Mouse (Mus musculus) ES-E14 (cell line): ENCODE data around the gene Myo1d. TPM values are rescaled to one million over a fixed set of nuclear protein-coding genes. Genes with fewer than 3 reads are reported as not detected.
A peak's percentile ranks its signal among the peaks of the same experiment; 100 is the strongest.

Experiments used
- DNase-seq: peaks from one replicate; pipeline ENCODE4 v3.0.0-alpha.2; 2013; ENCODE audit warnings: low read depth, low spot score
- H3K27ac ChIP-seq: 2 replicates; pipeline ENCODE4 v1.5.1; 2012; ENCODE audit warnings: low read depth, mild to moderate bottlenecking, low read length, moderate library complexity, mixed read lengths; ENCODE audit not compliant: poor library complexity, insufficient read depth, severe bottlenecking
- H3K36me3 ChIP-seq: 2 replicates; pipeline ENCODE4 v1.6.1; 2012; ENCODE audit warnings: mild to moderate bottlenecking, low read length, moderate library complexity, mixed read lengths; ENCODE audit not compliant: control insufficient read depth, poor library complexity, insufficient read depth, severe bottlenecking
- H3K4me1 ChIP-seq, 2 experiments: fragments of 150-350 bp in 1 of 2; sonication (generic) in 1 of 2; 2 replicates each; pipeline ENCODE4 v1.6.1; 2012; ENCODE audit warnings: low read length in 2 of 2, mild to moderate bottlenecking in 1 of 2, mixed read lengths in 1 of 2; ENCODE audit not compliant: control insufficient read depth in 2 of 2, insufficient read depth in 2 of 2, poor library complexity in 1 of 2
- H3K4me3 ChIP-seq, 2 experiments: fragments of 150-350 bp in 1 of 2; sonication (generic) in 1 of 2; 2 replicates each; pipeline ENCODE4 v1.5.1; 2012; ENCODE audit warnings: low read length in 2 of 2, low read depth in 1 of 2, mild to moderate bottlenecking in 1 of 2, mixed read lengths in 1 of 2; ENCODE audit not compliant: insufficient read depth in 1 of 2, poor library complexity in 1 of 2, severe bottlenecking in 1 of 2
- H3K9ac ChIP-seq: 2 replicates; pipeline ENCODE4 v1.6.1; 2012; ENCODE audit warnings: low read depth, mild to moderate bottlenecking, low read length, mixed read lengths; ENCODE audit not compliant: poor library complexity, insufficient read depth, severe bottlenecking
- H3K9me3 ChIP-seq: fragments of 150-350 bp; sonication (generic); 2 replicates; pipeline ENCODE4 v1.6.1; 2012; ENCODE audit warnings: low read depth, mild to moderate bottlenecking, low read length; ENCODE audit not compliant: control insufficient read depth, insufficient read depth
- CHD2 ChIP-seq: IDR thresholded peaks from 2 replicates; pipeline ENCODE4 v1.6.1; 2014; ENCODE audit warnings: mild to moderate bottlenecking, low read depth, low read length, inconsistent platforms
- HCFC1 ChIP-seq: IDR thresholded peaks from 2 replicates; pipeline ENCODE4 v1.6.1; 2012; ENCODE audit warnings: low read length, inconsistent platforms, borderline replicate concordance; ENCODE audit not compliant: insufficient read depth
- MAFK ChIP-seq: IDR thresholded peaks from 2 replicates; pipeline ENCODE4 v1.6.1; 2014; ENCODE audit warnings: mild to moderate bottlenecking, low read depth, low read length, inconsistent platforms; ENCODE audit not compliant: insufficient read depth
- ZC3H11A ChIP-seq: IDR thresholded peaks from 2 replicates; pipeline ENCODE4 v1.6.1; 2012; ENCODE audit warnings: low read depth, mild to moderate bottlenecking, inconsistent platforms, low read length, borderline replicate concordance
- ZNF384 ChIP-seq: IDR thresholded peaks from 2 replicates; pipeline ENCODE4 v1.6.1; 2012; ENCODE audit warnings: low read depth, low read length, inconsistent platforms
- in situ Hi-C, 2 experiments: fragments of 600-800 bp; cut with MboI; formaldehyde crosslinking; loops; one replicate each; pipeline ENCODE4 v1.15.1; 2025; ENCODE audit warnings: low sequenced_read_pairs in 2 of 2, inconsistent platforms in 1 of 2; ENCODE audit not compliant: unreplicated experiment in 2 of 2
- total RNA-seq: library from RNA; depleted of rRNA; stranded (reverse); fragments of 300-350 nt; gene quantifications from 2 replicates; pipeline ENCODE4 v1.2.3, GENCODE M21; 2012

Gene Myo1d
- total RNA-seq, 1 experiment, result 2.9 TPM

GRCm38 (mm10) chr11:80622233-80623037 is 157.4 kb downstream of the Myo1d start:
- no peak for DNase-seq
- no peaks in the 10 kb centered on the region for H3K36me3 ChIP-seq
- H3K9ac ChIP-seq, result no peak overlapping the region
- no peaks in the 10 kb centered on the region for H3K4me1 ChIP-seq
- in situ Hi-C loops, result no loop called here
- TF ChIP-seq ZNF384 (no peak), HCFC1 (no peak), MAFK (no peak), ZC3H11A (no peak), CHD2 (no peak)
- no peak overlapping the region for H3K27ac ChIP-seq
- no peak overlapping the region for H3K4me3 ChIP-seq
- H3K9me3 ChIP-seq, result no peaks in the 10 kb centered on the region

GRCm38 (mm10) chr11:80614949-80615725 is 164.7 kb downstream of the Myo1d start:
- Histone ChIP-seq H3K27ac (no peak overlapping the region), H3K4me1 (no peaks in the 10 kb centered on the region), H3K36me3 (no peaks in the 10 kb centered on the region), H3K9me3 (no peaks in the 10 kb centered on the region), H3K9ac (no peak overlapping the region), H3K4me3 (no peak overlapping the region)
- TF ChIP-seq ZNF384, result no peak
- TF ChIP-seq HCFC1, result no peak
- TF ChIP-seq MAFK, result no peak
- no peak for TF ChIP-seq ZC3H11A
- no peak for DNase-seq
- in situ Hi-C loops, result no loop called here

- in situ Hi-C loops, result no loop called here
- Histone ChIP-seq H3K27ac (no peak overlapping the region), H3K9ac (no peak overlapping the region), H3K9me3 (no peaks in the 10 kb centered on the region), H3K4me3 (no peak overlapping the region), H3K4me1 (no peaks in the 10 kb centered on the region), H3K36me3 (no peaks in the 10 kb centered on the region)
- no peak for TF ChIP-seq ZNF384
- TF ChIP-seq ZC3H11A, result 0 out of 2 replicates have a peak, but pooled peaks have one; percentile 10
- DNase-seq, result no peak
Observed at GRCm38 (mm10) chr11:80614418-80614817, 165.4 kb downstream of the Myo1d start.

- H3K27ac ChIP-seq, result no peak overlapping the region
- no peaks in the 10 kb centered on the region for H3K9me3 ChIP-seq
- H3K4me3 ChIP-seq, result peak overlapping the region in 1 of 2 experiments; percentile 51; a peak in 1 of 4 replicates
- DNase-seq, result no peak
- TF ChIP-seq CHD2 (no peak), MAFK (no peak), HCFC1 (no peak), ZNF384 (no peak), ZC3H11A (no peak)
- H3K9ac ChIP-seq, result no peak overlapping the region
- in situ Hi-C loops, result no loop called here
- H3K36me3 ChIP-seq, result no peaks in the 10 kb centered on the region
- H3K4me1 ChIP-seq, result no peaks in the 10 kb centered on the region
Observed at GRCm38 (mm10) chr11:80613534-80613933, 166.3 kb downstream of the Myo1d start.
